In genomic region chr1:180417118-180417517, GRCm38 (mm10) we compare ENCODE assay signal across 22 mouse cellular contexts.
DNase-seq lines count a peak whose midpoint lies in the region; ATAC-seq and TF ChIP-seq lines count a peak whose summit lies in the region.
"Had no signal": no experiment of that assay in that cellular context is flagged by ENCODE, and none has a peak within 500 bp of the region (broad histone marks: within the 10 kb centered on the region; RNA-seq: fewer than 3 reads in every experiment).

No protein-coding gene starts in this region.

- H3K4me3 ChIP-seq in kidney, postnatal 0 days (replicated peaks; ENCODE audit: low read depth, low read length): no peak overlapping the region
- H3K4me3 ChIP-seq in kidney, adult 2 months (ENCODE audit: insufficient read depth, low read depth, low read length): no peak overlapping the region
- no peak overlapping the region for H3K4me3 ChIP-seq in lung, adult 2 months (replicated peaks; ENCODE audit: extremely low read depth, low read depth, low read length)
- H3K4me3 ChIP-seq: embryonic facial prominence, embryonic 15.5 days; heart, embryonic 15.5 days; hindbrain, embryonic 10.5 days; liver, embryonic 15.5 days; midbrain, embryonic 10.5 days; neural tube, embryonic 13.5 days had no signal

- no peak overlapping the region for H3K27ac ChIP-seq in kidney, postnatal 0 days
- no peak overlapping the region for H3K27ac ChIP-seq in kidney, adult 2 months (ENCODE audit: insufficient read depth, low read depth, low read length)
- H3K27ac ChIP-seq: embryonic facial prominence, embryonic 15.5 days; heart, embryonic 15.5 days; hindbrain, embryonic 10.5 days; liver, embryonic 15.5 days; midbrain, embryonic 10.5 days; neural tube, embryonic 13.5 days; stomach, postnatal 0 days had no signal

- no peaks in the 10 kb centered on the region for H3K9me3 ChIP-seq in kidney, postnatal 0 days (replicated peaks; ENCODE audit: low read length)
- H3K9me3 ChIP-seq: embryonic facial prominence, embryonic 15.5 days; heart, embryonic 15.5 days; hindbrain, embryonic 10.5 days; liver, embryonic 15.5 days; midbrain, embryonic 10.5 days; neural tube, embryonic 13.5 days had no signal

- H3K9ac ChIP-seq in kidney, postnatal 0 days (ENCODE audit: low read depth, low read length): no peak overlapping the region
- H3K9ac ChIP-seq: embryonic facial prominence, embryonic 15.5 days; heart, embryonic 15.5 days; liver, embryonic 15.5 days; neural tube, embryonic 13.5 days had no signal

- no peak for TF ChIP-seq POLR2A in kidney, adult 2 months (IDR thresholded peaks at IDR 0.05; ENCODE audit: low read depth, low read length)
- no peak for TF ChIP-seq POLR2A in lung, adult 2 months (IDR thresholded peaks at IDR 0.05; ENCODE audit: borderline replicate concordance, extremely low read depth, low read depth, low read length)

- TF ChIP-seq CTCF in kidney, postnatal 0 days (IDR thresholded peaks at IDR 0.05; ENCODE audit: low read depth): peak; percentile 23
- TF ChIP-seq CTCF in kidney, adult 2 months (conservative IDR thresholded peaks at IDR 0.05; ENCODE audit: insufficient read depth, insufficient read length, low read depth, low read length): no peak
- TF ChIP-seq CTCF in lung, adult 2 months (IDR thresholded peaks at IDR 0.05; ENCODE audit: insufficient read depth, low read length): no peak

- no peak for ATAC-seq in kidney, postnatal 0 days (replicated peaks; ENCODE audit: low FRiP score, low read depth)
- ATAC-seq in hematopoietic stem cell, adult 5-6 weeks (replicated peaks in 1 of 2; ENCODE audit: insufficient read depth in 1 of 2, low FRiP score in 2 of 2, low TSS enrichment in 1 of 2, low read depth in 1 of 2, poor library complexity in 2 of 2, severe bottlenecking in 2 of 2): peak; percentile 46 to 67; a peak in 3 of 4 replicates
- no peak for ATAC-seq in erythroblast, adult 5-6 weeks (replicated peaks; ENCODE audit: low FRiP score, poor library complexity, severe bottlenecking)

- WGBS in kidney, postnatal 0 days: 24% methylated on average over 2 of the region's 2 CpGs
- WGBS in kidney, adult 2 months: 43% methylated on average over 2 of the region's 2 CpGs
- 50% methylated on average over 2 of the region's 2 CpGs for WGBS in lung, adult 2 months

- H3K4me2 ChIP-seq in kidney, postnatal 0 days (ENCODE audit: low read length): no peak overlapping the region
- H3K4me2 ChIP-seq: embryonic facial prominence, embryonic 15.5 days; heart, embryonic 15.5 days; liver, embryonic 15.5 days; neural tube, embryonic 13.5 days had no signal

- H3K36me3 ChIP-seq in kidney, postnatal 0 days (ENCODE audit: insufficient read depth, low read length): peaks cover 40% of the 10 kb centered on the region
- no peaks in the 10 kb centered on the region; the same call in 1 of the 2 replicates for H3K36me3 ChIP-seq in kidney, adult 2 months (ENCODE audit: control insufficient read depth, insufficient read depth, low read length)
- H3K36me3 ChIP-seq: liver, embryonic 15.5 days; neural tube, embryonic 13.5 days had no signal

- H3K4me1 ChIP-seq in kidney, postnatal 0 days (replicated peaks; ENCODE audit: insufficient read depth, low read length): no peaks in the 10 kb centered on the region; the same call in 1 of the 2 replicates
- no peaks in the 10 kb centered on the region for H3K4me1 ChIP-seq in kidney, adult 2 months (ENCODE audit: control insufficient read depth, insufficient read depth, low read length)
- H3K4me1 ChIP-seq in lung, adult 2 months (ENCODE audit: control insufficient read depth, insufficient read depth, low read length): peaks cover 12% of the 10 kb centered on the region
- H3K4me1 ChIP-seq: liver, embryonic 15.5 days had no signal

- H3K27me3 ChIP-seq in kidney, postnatal 0 days (ENCODE audit: insufficient read depth, low read length): no peaks in the 10 kb centered on the region
- H3K27me3 ChIP-seq in kidney, adult 2 months (replicated peaks; ENCODE audit: control insufficient read depth, insufficient read depth, low read length): no peaks in the 10 kb centered on the region
- H3K27me3 ChIP-seq: embryonic facial prominence, embryonic 15.5 days; heart, embryonic 15.5 days; liver, embryonic 15.5 days; neural tube, embryonic 13.5 days had no signal

- no peak for DNase-seq in kidney, postnatal 0 days (ENCODE audit: low spot score)
- DNase-seq in kidney, adult 2 months: no peak
- DNase-seq in lung, postnatal 36 days: peak; percentile 67
- DNase-seq in lung, adult 2 months: no peak
- DNase-seq in urinary bladder, postnatal 10 days (ENCODE audit: low spot score): no peak
- DNase-seq in urinary bladder, postnatal 14 days (ENCODE audit: low spot score): no peak
- DNase-seq: adrenal gland, adult 8-10 months; cerebellum, adult 9-11 months; embryo, embryonic 11 days; gastrocnemius, postnatal 36 days; kidney, adult 8-10 months; kidney, postnatal 36 days; right cerebral cortex, postnatal 14 days had no signal

Comparison
In these comparisons a context has a peak if more than half of its experiments do, and no peak if none do; other contexts are left out.
1. ATAC-seq: peak in hematopoietic stem cell, adult 5-6 weeks (2 of 2); none in kidney, postnatal 0 days (single experiment) and erythroblast, adult 5-6 weeks (single experiment).